Mouse (Mus musculus): ENCODE results near the gene Rapgef3. TPM values are rescaled to one million over a fixed set of nuclear protein-coding genes. Genes with fewer than 3 reads are reported as not detected.

Gene Rapgef3
- polyA plus RNA-seq, 1 experiment from 2014 or later = 20.8 TPM

GRCm38 (mm10) chr15:97738923-97739322 lies 28.8 kb downstream of the Rapgef3 start:
- Histone ChIP-seq H3K27ac (ENCODE audit: low read length) (no peak overlapping the region), H3K4me2 (ENCODE audit: low read depth, low read length) (no peak overlapping the region), H3K4me1 (replicated peaks; ENCODE audit: control insufficient read depth, insufficient read depth, low read length) (no peaks in the 10 kb centered on the region), H3K9me3 (ENCODE audit: control insufficient read depth, low read length) (no peaks in the 10 kb centered on the region; the same call in 1 of the 2 replicates), H3K27me3 (ENCODE audit: control insufficient read depth, insufficient read depth, low read depth, low read length) (no peaks in the 10 kb centered on the region), H3K36me3 (ENCODE audit: control insufficient read depth, insufficient read depth, low read length) (no peaks in the 10 kb centered on the region), H3K9ac (ENCODE audit: low read length) (no peak overlapping the region), H3K4me3 (ENCODE audit: low read length) (no peak overlapping the region)
- WGBS = 82% methylated on average over 7 of the region's 7 CpGs
- no peak for ATAC-seq (ENCODE audit: low read depth)

- 87% methylated on average over 11 of the region's 11 CpGs for WGBS
- Histone ChIP-seq H3K4me1 (replicated peaks; ENCODE audit: control insufficient read depth, insufficient read depth, low read length) (no peaks in the 10 kb centered on the region), H3K4me3 (ENCODE audit: low read length) (no peak overlapping the region), H3K27me3 (ENCODE audit: control insufficient read depth, insufficient read depth, low read depth, low read length) (no peaks in the 10 kb centered on the region), H3K36me3 (ENCODE audit: control insufficient read depth, insufficient read depth, low read length) (no peaks in the 10 kb centered on the region), H3K4me2 (ENCODE audit: low read depth, low read length) (no peak overlapping the region), H3K9me3 (ENCODE audit: control insufficient read depth, low read length) (no peaks in the 10 kb centered on the region; the same call in 1 of the 2 replicates), H3K27ac (ENCODE audit: low read length) (no peak overlapping the region), H3K9ac (ENCODE audit: low read length) (no peak overlapping the region)
- ATAC-seq (ENCODE audit: low read depth) = no peak
Observed at GRCm38 (mm10) chr15:97731988-97732387, 35.8 kb downstream of the Rapgef3 start.

GRCm38 (mm10) chr15:97731111-97731510 lies 36.7 kb downstream of the Rapgef3 start, which contains the start of gene Endou:
Endou (minus strand) TSS chr15:97731339.
- H3K4me3 ChIP-seq (ENCODE audit: low read length) = no peak within 1 kb of the TSS
- ATAC-seq (ENCODE audit: low read depth) = no peak
- H3K9ac ChIP-seq (ENCODE audit: low read length) = no peak within 1 kb of the TSS
- no peaks in the 10 kb centered on the region for H3K36me3 ChIP-seq (ENCODE audit: control insufficient read depth, insufficient read depth, low read length)
- no peaks in the 10 kb centered on the region; the same call in 1 of the 2 replicates for H3K9me3 ChIP-seq (ENCODE audit: control insufficient read depth, low read length)
- no peak within 1 kb of the TSS for H3K4me2 ChIP-seq (ENCODE audit: low read depth, low read length)
- H3K4me1 ChIP-seq (replicated peaks; ENCODE audit: control insufficient read depth, insufficient read depth, low read length) = no peaks in the 10 kb centered on the region
- no peak within 1 kb of the TSS for H3K27ac ChIP-seq (ENCODE audit: low read length)
- 89% methylated on average over 8 of the region's 8 CpGs for WGBS
- H3K27me3 ChIP-seq (ENCODE audit: control insufficient read depth, insufficient read depth, low read depth, low read length) = no peaks in the 10 kb centered on the region

GRCm38 (mm10) chr15:97730365-97730764 lies 37.4 kb downstream of the Rapgef3 start:
- Histone ChIP-seq H3K4me2 (ENCODE audit: low read depth, low read length) (no peak overlapping the region), H3K27me3 (ENCODE audit: control insufficient read depth, insufficient read depth, low read depth, low read length) (no peaks in the 10 kb centered on the region), H3K9me3 (ENCODE audit: control insufficient read depth, low read length) (no peaks in the 10 kb centered on the region; the same call in 1 of the 2 replicates), H3K27ac (ENCODE audit: low read length) (no peak overlapping the region), H3K4me3 (ENCODE audit: low read length) (no peak overlapping the region), H3K4me1 (replicated peaks; ENCODE audit: control insufficient read depth, insufficient read depth, low read length) (no peaks in the 10 kb centered on the region), H3K36me3 (ENCODE audit: control insufficient read depth, insufficient read depth, low read length) (no peaks in the 10 kb centered on the region), H3K9ac (ENCODE audit: low read length) (no peak overlapping the region)
- WGBS = 45% methylated on average over 6 of the region's 6 CpGs
- no peak for ATAC-seq (ENCODE audit: low read depth)

DNA sequence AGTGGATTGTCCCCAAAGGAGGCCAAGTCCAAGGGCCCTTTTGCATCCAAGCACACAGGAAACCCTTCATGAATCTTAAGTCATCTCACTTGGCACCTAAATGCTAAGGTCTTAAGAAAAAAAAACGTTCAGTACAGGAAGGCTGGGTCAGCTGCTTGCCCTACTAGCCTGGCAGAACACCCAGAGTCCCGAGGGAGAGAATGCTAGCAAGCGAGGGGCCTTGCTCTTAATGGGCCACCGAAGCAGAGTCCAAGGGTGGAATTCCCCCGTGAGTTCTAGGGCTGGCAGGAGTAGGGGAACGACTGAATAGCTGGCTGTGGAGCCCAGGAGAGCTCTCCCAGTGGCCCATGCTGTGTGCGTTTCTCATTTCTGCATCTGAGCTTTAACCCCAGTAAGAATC lies 39.0 kb downstream of the Rapgef3 start:
- no peaks in the 10 kb centered on the region for H3K36me3 ChIP-seq (ENCODE audit: control insufficient read depth, insufficient read depth, low read length)
- ATAC-seq (ENCODE audit: low read depth) = no peak
- no peaks in the 10 kb centered on the region for H3K27me3 ChIP-seq (ENCODE audit: control insufficient read depth, insufficient read depth, low read depth, low read length)
- no peak overlapping the region for H3K27ac ChIP-seq (ENCODE audit: low read length)
- no peak overlapping the region for H3K9ac ChIP-seq (ENCODE audit: low read length)
- H3K9me3 ChIP-seq (ENCODE audit: control insufficient read depth, low read length) = no peaks in the 10 kb centered on the region; the same call in 1 of the 2 replicates
- no peak overlapping the region for H3K4me3 ChIP-seq (ENCODE audit: low read length)
- no peak overlapping the region for H3K4me2 ChIP-seq (ENCODE audit: low read depth, low read length)
- WGBS = 57% methylated on average over 7 of the region's 7 CpGs
- no peaks in the 10 kb centered on the region for H3K4me1 ChIP-seq (replicated peaks; ENCODE audit: control insufficient read depth, insufficient read depth, low read length)

DNA sequence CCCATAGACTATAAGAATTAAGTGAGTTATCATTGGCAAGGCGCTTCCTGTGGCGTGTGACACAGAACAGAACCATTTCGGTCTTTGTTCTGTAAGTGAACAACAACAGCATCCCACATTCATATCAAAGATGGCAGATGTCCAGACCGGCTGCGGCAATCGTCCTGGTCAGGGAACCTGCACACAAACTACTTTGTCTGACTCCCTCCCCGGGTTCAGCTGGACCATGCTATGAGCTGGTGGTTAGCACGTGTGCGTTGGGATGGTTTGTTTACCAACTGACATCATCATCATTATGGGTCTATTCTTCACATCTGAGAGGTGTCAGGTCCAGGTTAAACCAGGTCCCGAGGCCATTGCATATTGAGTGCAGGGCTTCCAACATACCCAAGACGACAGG lies 39.4 kb downstream of the Rapgef3 start:
- Histone ChIP-seq H3K36me3 (ENCODE audit: control insufficient read depth, insufficient read depth, low read length) (no peaks in the 10 kb centered on the region), H3K9ac (ENCODE audit: low read length) (no peak overlapping the region), H3K4me2 (ENCODE audit: low read depth, low read length) (no peak overlapping the region), H3K4me1 (replicated peaks; ENCODE audit: control insufficient read depth, insufficient read depth, low read length) (no peaks in the 10 kb centered on the region), H3K4me3 (ENCODE audit: low read length) (no peak overlapping the region), H3K9me3 (ENCODE audit: control insufficient read depth, low read length) (no peaks in the 10 kb centered on the region), H3K27ac (ENCODE audit: low read length) (no peak overlapping the region), H3K27me3 (ENCODE audit: control insufficient read depth, insufficient read depth, low read depth, low read length) (no peaks in the 10 kb centered on the region)
- ATAC-seq (ENCODE audit: low read depth) = no peak
- 71% methylated on average over 11 of the region's 11 CpGs for WGBS

DNA sequence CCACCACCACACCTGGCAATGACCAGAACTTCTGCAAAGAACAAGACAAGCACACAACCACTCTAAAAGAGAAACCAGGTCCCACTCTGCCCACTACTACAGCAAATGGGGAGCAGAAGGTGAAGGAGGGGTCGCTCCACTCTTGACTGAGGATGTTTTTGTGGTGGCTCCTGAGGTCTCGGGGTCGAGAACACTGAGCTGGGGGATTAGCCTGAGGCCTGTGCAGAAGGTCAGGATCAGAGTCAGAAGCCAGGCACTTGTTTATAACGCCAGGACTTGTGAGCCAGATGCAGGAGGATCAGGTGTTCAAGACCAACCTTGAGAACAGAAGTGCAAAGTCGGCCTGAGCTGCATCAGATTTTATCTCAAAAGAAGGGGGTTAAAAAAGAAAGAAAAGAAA lies 40.3 kb downstream of the Rapgef3 start:
- H3K4me1 ChIP-seq (replicated peaks; ENCODE audit: control insufficient read depth, insufficient read depth, low read length) = no peaks in the 10 kb centered on the region
- no peak overlapping the region for H3K4me2 ChIP-seq (ENCODE audit: low read depth, low read length)
- no peaks in the 10 kb centered on the region for H3K36me3 ChIP-seq (ENCODE audit: control insufficient read depth, insufficient read depth, low read length)
- H3K9ac ChIP-seq (ENCODE audit: low read length) = no peak overlapping the region
- no peak overlapping the region for H3K4me3 ChIP-seq (ENCODE audit: low read length)
- no peak overlapping the region for H3K27ac ChIP-seq (ENCODE audit: low read length)
- no peaks in the 10 kb centered on the region for H3K9me3 ChIP-seq (ENCODE audit: control insufficient read depth, low read length)
- ATAC-seq (ENCODE audit: low read depth) = no peak
- H3K27me3 ChIP-seq (ENCODE audit: control insufficient read depth, insufficient read depth, low read depth, low read length) = no peaks in the 10 kb centered on the region
- WGBS = 66% methylated on average over 5 of the region's 5 CpGs

DNA sequence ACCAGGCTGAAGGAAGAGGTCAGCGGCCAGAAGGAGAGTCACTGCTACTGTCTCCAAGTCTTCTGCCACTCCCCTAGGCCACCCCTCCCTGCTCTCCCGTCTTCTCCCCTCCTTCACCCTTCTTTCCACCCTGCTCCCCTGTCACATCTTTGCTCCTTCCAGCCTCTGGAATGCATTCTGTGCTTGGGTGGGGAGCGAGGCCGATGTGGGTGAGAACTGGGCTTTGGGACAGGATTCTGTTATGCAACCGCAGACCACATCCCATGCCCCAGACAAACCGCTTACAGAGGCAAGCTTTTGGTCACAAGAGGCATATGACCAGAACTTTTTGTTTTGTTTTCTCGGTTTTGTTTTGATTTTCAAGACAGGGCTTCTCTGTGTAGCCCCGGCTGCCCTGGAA lies 40.7 kb downstream of the Rapgef3 start:
- no peak overlapping the region for H3K27ac ChIP-seq (ENCODE audit: low read length)
- ATAC-seq (ENCODE audit: low read depth) = 0 out of 2 replicates have a peak, but pooled peaks have one; percentile 50

DNA sequence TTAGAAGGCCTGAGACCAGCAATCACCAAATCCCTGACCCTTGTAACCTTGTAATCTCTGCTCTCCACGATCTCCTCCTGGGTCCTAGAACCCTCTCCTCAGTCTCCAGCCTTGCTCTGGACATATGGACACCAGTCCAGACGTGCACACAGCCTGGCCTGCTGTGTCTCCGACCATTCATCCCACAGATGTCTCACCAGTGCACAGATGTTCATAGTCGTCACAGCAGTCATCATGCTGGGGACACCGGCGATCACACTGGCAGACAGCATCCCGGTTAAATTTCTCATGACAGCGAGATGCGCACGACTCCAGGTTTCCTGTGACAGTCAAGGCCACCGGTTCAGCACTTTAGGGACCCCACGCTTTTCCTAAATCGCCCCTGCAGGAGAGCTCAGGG lies 41.5 kb downstream of the Rapgef3 start:
- no peak overlapping the region for H3K27ac ChIP-seq (ENCODE audit: low read length)
- no peaks in the 10 kb centered on the region for H3K36me3 ChIP-seq (ENCODE audit: control insufficient read depth, insufficient read depth, low read length)
- no peak overlapping the region for H3K4me2 ChIP-seq (ENCODE audit: low read depth, low read length)
- no peaks in the 10 kb centered on the region for H3K27me3 ChIP-seq (ENCODE audit: control insufficient read depth, insufficient read depth, low read depth, low read length)
- WGBS = 79% methylated on average over 13 of the region's 13 CpGs
- no peak overlapping the region for H3K4me3 ChIP-seq (ENCODE audit: low read length)
- no peak for ATAC-seq (ENCODE audit: low read depth)
- H3K9me3 ChIP-seq (ENCODE audit: control insufficient read depth, low read length) = no peaks in the 10 kb centered on the region
- no peak overlapping the region for H3K9ac ChIP-seq (ENCODE audit: low read length)
- no peaks in the 10 kb centered on the region for H3K4me1 ChIP-seq (replicated peaks; ENCODE audit: control insufficient read depth, insufficient read depth, low read length)

More for the DNA sequence above, 40.7 kb downstream of the Rapgef3 start:
- no peak overlapping the region for H3K4me3 ChIP-seq (ENCODE audit: low read length)
- H3K9ac ChIP-seq (ENCODE audit: low read length) = no peak overlapping the region
- no peak overlapping the region for H3K4me2 ChIP-seq (ENCODE audit: low read depth, low read length)
- H3K27me3 ChIP-seq (ENCODE audit: control insufficient read depth, insufficient read depth, low read depth, low read length) = no peaks in the 10 kb centered on the region
- no peaks in the 10 kb centered on the region for H3K36me3 ChIP-seq (ENCODE audit: control insufficient read depth, insufficient read depth, low read length)
- no peaks in the 10 kb centered on the region for H3K4me1 ChIP-seq (replicated peaks; ENCODE audit: control insufficient read depth, insufficient read depth, low read length)
- H3K9me3 ChIP-seq (ENCODE audit: control insufficient read depth, low read length) = no peaks in the 10 kb centered on the region
- WGBS = 45% methylated on average over 8 of the region's 8 CpGs

Data from lung, embryonic 16.5 days (tissue).